Mouse (Mus musculus): ENCODE results near the gene Tmc7. TPM values are rescaled to one million over a fixed set of nuclear protein-coding genes. Genes with fewer than 3 reads are reported as not detected.

The Tmc7 gene
- polyA plus RNA-seq, 1 experiment from 2014 or later, result 8.5 TPM

- Histone ChIP-seq H3K4me2 (ENCODE audit: low read length) (no peak overlapping the region), H3K27me3 (replicated peaks; ENCODE audit: control insufficient read depth, insufficient read depth, low read length) (no peaks in the 10 kb centered on the region), H3K9ac (replicated peaks; ENCODE audit: low read depth, low read length) (no peak overlapping the region), H3K9me3 (ENCODE audit: control insufficient read depth, low read length) (no peaks in the 10 kb centered on the region; the same call in 1 of the 2 replicates), H3K4me1 (replicated peaks; ENCODE audit: control insufficient read depth, insufficient read depth, low read length) (peaks cover 4% of the 10 kb centered on the region; the same call in 1 of the 2 replicates), H3K36me3 (ENCODE audit: control insufficient read depth, insufficient read depth) (no peaks in the 10 kb centered on the region), H3K4me3 (replicated peaks; ENCODE audit: low read length) (no peak overlapping the region), H3K27ac (ENCODE audit: low read length) (no peak overlapping the region)
- no peak for ATAC-seq
- 87% methylated on average over 4 of the region's 4 CpGs for WGBS
These were observed 26.7 kb upstream of the Tmc7 start for GRCm38 (mm10) chr7:118611185-118611749.

GRCm38 (mm10) chr7:118610721-118611120 is 26.2 kb upstream of the Tmc7 start:
- Histone ChIP-seq H3K9ac (replicated peaks; ENCODE audit: low read depth, low read length) (no peak overlapping the region), H3K36me3 (ENCODE audit: control insufficient read depth, insufficient read depth) (no peaks in the 10 kb centered on the region; the same call in 1 of the 2 replicates), H3K27me3 (replicated peaks; ENCODE audit: control insufficient read depth, insufficient read depth, low read length) (no peaks in the 10 kb centered on the region), H3K4me3 (replicated peaks; ENCODE audit: low read length) (no peak overlapping the region), H3K27ac (ENCODE audit: low read length) (no peak overlapping the region), H3K4me1 (replicated peaks; ENCODE audit: control insufficient read depth, insufficient read depth, low read length) (peaks cover 4% of the 10 kb centered on the region; the same call in 1 of the 2 replicates), H3K9me3 (ENCODE audit: control insufficient read depth, low read length) (peaks cover 2% of the 10 kb centered on the region; the same call in 1 of the 2 replicates), H3K4me2 (ENCODE audit: low read length) (no peak overlapping the region)
- no peak for ATAC-seq
- WGBS, result 87% methylated on average over 13 of the region's 13 CpGs

GRCm38 (mm10) chr7:118609815-118610214 is 25.3 kb upstream of the Tmc7 start:
- WGBS, result 96% methylated on average over 7 of the region's 7 CpGs
- ATAC-seq, result no peak
- H3K4me2 ChIP-seq (ENCODE audit: low read length), result no peak overlapping the region

GRCm38 (mm10) chr7:118604842-118605241 is 20.3 kb upstream of the Tmc7 start:
- H3K4me1 ChIP-seq (replicated peaks; ENCODE audit: control insufficient read depth, insufficient read depth, low read length), result no peaks in the 10 kb centered on the region
- no peak overlapping the region for H3K9ac ChIP-seq (replicated peaks; ENCODE audit: low read depth, low read length)
- H3K4me2 ChIP-seq (ENCODE audit: low read length), result no peak overlapping the region
- H3K36me3 ChIP-seq (ENCODE audit: control insufficient read depth, insufficient read depth), result no peaks in the 10 kb centered on the region; the same call in 1 of the 2 replicates
- no peak for ATAC-seq
- no peak overlapping the region for H3K27ac ChIP-seq (ENCODE audit: low read length)
- peaks cover 2% of the 10 kb centered on the region; the same call in 1 of the 2 replicates for H3K9me3 ChIP-seq (ENCODE audit: control insufficient read depth, low read length)
- no peaks in the 10 kb centered on the region for H3K27me3 ChIP-seq (replicated peaks; ENCODE audit: control insufficient read depth, insufficient read depth, low read length)
- WGBS, result 71% methylated on average over 8 of the region's 8 CpGs
- H3K4me3 ChIP-seq (replicated peaks; ENCODE audit: low read length), result no peak overlapping the region

More at GRCm38 (mm10) chr7:118609815-118610214, 25.3 kb upstream of the Tmc7 start:
- Histone ChIP-seq H3K4me1 (replicated peaks; ENCODE audit: control insufficient read depth, insufficient read depth, low read length) (peaks cover 4% of the 10 kb centered on the region; the same call in 1 of the 2 replicates), H3K27me3 (replicated peaks; ENCODE audit: control insufficient read depth, insufficient read depth, low read length) (no peaks in the 10 kb centered on the region), H3K9ac (replicated peaks; ENCODE audit: low read depth, low read length) (no peak overlapping the region), H3K9me3 (ENCODE audit: control insufficient read depth, low read length) (peaks cover 2% of the 10 kb centered on the region; the same call in 1 of the 2 replicates), H3K27ac (ENCODE audit: low read length) (no peak overlapping the region), H3K36me3 (ENCODE audit: control insufficient read depth, insufficient read depth) (no peaks in the 10 kb centered on the region; the same call in 1 of the 2 replicates), H3K4me3 (replicated peaks; ENCODE audit: low read length) (no peak overlapping the region)

- no peak overlapping the region for H3K9ac ChIP-seq (replicated peaks; ENCODE audit: low read depth, low read length)
- no peaks in the 10 kb centered on the region for H3K9me3 ChIP-seq (ENCODE audit: control insufficient read depth, low read length)
- no peak for ATAC-seq
- no peaks in the 10 kb centered on the region for H3K27me3 ChIP-seq (replicated peaks; ENCODE audit: control insufficient read depth, insufficient read depth, low read length)
- H3K4me1 ChIP-seq (replicated peaks; ENCODE audit: control insufficient read depth, insufficient read depth, low read length), result peaks cover 14% of the 10 kb centered on the region
- H3K4me2 ChIP-seq (ENCODE audit: low read length), result no peak overlapping the region
- H3K4me3 ChIP-seq (replicated peaks; ENCODE audit: low read length), result no peak overlapping the region
- WGBS, result 47% methylated on average over 12 of the region's 12 CpGs
- no peak overlapping the region for H3K27ac ChIP-seq (ENCODE audit: low read length)
- no peaks in the 10 kb centered on the region for H3K36me3 ChIP-seq (ENCODE audit: control insufficient read depth, insufficient read depth)
These were observed 15.6 kb upstream of the Tmc7 start for GRCm38 (mm10) chr7:118599954-118600631.

- Histone ChIP-seq H3K27ac (ENCODE audit: low read length) (no peak within 1 kb of the TSS), H3K9ac (replicated peaks; ENCODE audit: low read depth, low read length) (no peak within 1 kb of the TSS; the same call in 1 of the 2 replicates), H3K9me3 (ENCODE audit: control insufficient read depth, low read length) (no peaks in the 10 kb centered on the region), H3K4me1 (replicated peaks; ENCODE audit: control insufficient read depth, insufficient read depth, low read length) (peaks cover 41% of the 10 kb centered on the region), H3K36me3 (ENCODE audit: control insufficient read depth, insufficient read depth) (no peaks in the 10 kb centered on the region), H3K4me3 (replicated peaks; ENCODE audit: low read length) (peak within 1 kb of the TSS; percentile 13), H3K27me3 (replicated peaks; ENCODE audit: control insufficient read depth, insufficient read depth, low read length) (no peaks in the 10 kb centered on the region), H3K4me2 (ENCODE audit: low read length) (peak within 1 kb of the TSS; percentile 42)
- 7% methylated on average over 21 of the region's 23 CpGs for WGBS
- no peak for ATAC-seq
These were observed 12.7 kb upstream of the Tmc7 start, which contains the start of gene Tmc5 for GRCm38 (mm10) chr7:118597201-118597600. Gene Tmc5 (plus strand): TSS chr7:118597297.

GRCm38 (mm10) chr7:118596271-118596670 is 11.7 kb upstream of the Tmc7 start:
- no peak overlapping the region for H3K9ac ChIP-seq (replicated peaks; ENCODE audit: low read depth, low read length)
- WGBS, result 77% methylated on average over 11 of the region's 11 CpGs
- ATAC-seq, result no peak

GRCm38 (mm10) chr7:118595228-118595627 is 10.7 kb upstream of the Tmc7 start:
- ATAC-seq, result 0 out of 2 replicates have a peak, but pooled peaks have one; percentile 4
- no peak overlapping the region for H3K4me3 ChIP-seq (replicated peaks; ENCODE audit: low read length)
- WGBS, result 0% methylated on average over 14 of the region's 14 CpGs
- no peaks in the 10 kb centered on the region for H3K27me3 ChIP-seq (replicated peaks; ENCODE audit: control insufficient read depth, insufficient read depth, low read length)
- no peak overlapping the region for H3K9ac ChIP-seq (replicated peaks; ENCODE audit: low read depth, low read length)
- H3K9me3 ChIP-seq (ENCODE audit: control insufficient read depth, low read length), result no peaks in the 10 kb centered on the region
- no peaks in the 10 kb centered on the region for H3K36me3 ChIP-seq (ENCODE audit: control insufficient read depth, insufficient read depth)
- H3K4me2 ChIP-seq (ENCODE audit: low read length), result peak overlapping the region; percentile 21
- H3K27ac ChIP-seq (ENCODE audit: low read length), result no peak overlapping the region
- peaks cover 46% of the 10 kb centered on the region for H3K4me1 ChIP-seq (replicated peaks; ENCODE audit: control insufficient read depth, insufficient read depth, low read length)

More at GRCm38 (mm10) chr7:118596271-118596670, 11.7 kb upstream of the Tmc7 start:
- no peak overlapping the region for H3K4me2 ChIP-seq (ENCODE audit: low read length)
- peaks cover 46% of the 10 kb centered on the region for H3K4me1 ChIP-seq (replicated peaks; ENCODE audit: control insufficient read depth, insufficient read depth, low read length)
- no peaks in the 10 kb centered on the region for H3K27me3 ChIP-seq (replicated peaks; ENCODE audit: control insufficient read depth, insufficient read depth, low read length)
- H3K9me3 ChIP-seq (ENCODE audit: control insufficient read depth, low read length), result no peaks in the 10 kb centered on the region
- no peak overlapping the region for H3K4me3 ChIP-seq (replicated peaks; ENCODE audit: low read length)
- H3K27ac ChIP-seq (ENCODE audit: low read length), result no peak overlapping the region
- no peaks in the 10 kb centered on the region for H3K36me3 ChIP-seq (ENCODE audit: control insufficient read depth, insufficient read depth)

- ATAC-seq, result no peak
- H3K9ac ChIP-seq (replicated peaks; ENCODE audit: low read depth, low read length), result no peak overlapping the region
These were observed 10.1 kb upstream of the Tmc7 start for GRCm38 (mm10) chr7:118594611-118595010.

More at GRCm38 (mm10) chr7:118594611-118595010, 10.1 kb upstream of the Tmc7 start:
- H3K9me3 ChIP-seq (ENCODE audit: control insufficient read depth, low read length), result no peaks in the 10 kb centered on the region
- WGBS, result 19% methylated on average over 10 of the region's 10 CpGs
- no peaks in the 10 kb centered on the region for H3K36me3 ChIP-seq (ENCODE audit: control insufficient read depth, insufficient read depth)
- no peaks in the 10 kb centered on the region for H3K27me3 ChIP-seq (replicated peaks; ENCODE audit: control insufficient read depth, insufficient read depth, low read length)
- peak overlapping the region; percentile 96 for H3K27ac ChIP-seq (ENCODE audit: low read length)
- no peak overlapping the region for H3K4me3 ChIP-seq (replicated peaks; ENCODE audit: low read length)
- H3K4me1 ChIP-seq (replicated peaks; ENCODE audit: control insufficient read depth, insufficient read depth, low read length), result peaks cover 46% of the 10 kb centered on the region
- H3K4me2 ChIP-seq (ENCODE audit: low read length), result peak overlapping the region; percentile 22

Data from forebrain, embryonic 16.5 days (tissue).